Mouse (Mus musculus) mammary gland, adult 2 months (tissue): ENCODE data around the gene Tecpr2. TPM values are rescaled to one million over a fixed set of nuclear protein-coding genes. Genes with fewer than 3 reads are reported as not detected.

Source experiments
- polyA plus RNA-seq: library from polyadenylated mRNA; depleted of rRNA; stranded (reverse); fragments of >200 nt; gene quantifications from 2 replicates; pipeline ENCODE4 v1.2.3, GENCODE M21; 2012; ENCODE audit warnings: low replicate concordance; rRNA removed

Tecpr2 gene
- 5.2 and 6.7 TPM in 2 replicates for polyA plus RNA-seq

GRCm38 (mm10) chr12:110889036-110890020 lies at the start of gene Tecpr2, which contains the start of gene Cinp:
Tecpr2 (plus strand) TSS chr12:110889264.
Cinp (minus strand) TSS chr12:110889145.

GRCm38 (mm10) chr12:110840348-110841198 lies 48.5 kb upstream of the Tecpr2 start, which contains the start of gene Mok:
Mok (minus strand) TSS chr12:110840939.

GRCm38 (mm10) chr12:110850010-110850928 lies 38.8 kb upstream of the Tecpr2 start, which contains the start of gene Zfp839:
Zfp839 (plus strand) TSS chr12:110850253.

GRCm38 (mm10) chr12:110978607-110979406 lies 89.7 kb downstream of the Tecpr2 start, which contains the start of gene Ankrd9:
Ankrd9 (minus strand) TSS chr12:110979040.

Other genes with a start within 250 kb of the Tecpr2 start
- gene 1700001K19Rik, start 206.6 kb upstream of the Tecpr2 start, polyA plus RNA-seq: not detected in 2 replicates
- 44.8 and 93.5 TPM in 2 replicates for gene Hsp90aa1, start 186.5 kb upstream of the Tecpr2 start, polyA plus RNA-seq
- gene Wdr20, start 151.3 kb upstream of the Tecpr2 start, polyA plus RNA-seq: 13.8 and 20.1 TPM in 2 replicates
- 0.78 and 0.86 TPM in 2 replicates for gene Mok, start 48.3 kb upstream of the Tecpr2 start, polyA plus RNA-seq
- 4.8 and 4.9 TPM in 2 replicates for gene Zfp839, start 39.0 kb upstream of the Tecpr2 start, polyA plus RNA-seq
- gene Cinp, start 119 bp upstream of the Tecpr2 start, polyA plus RNA-seq: 45.8 and 46.9 TPM in 2 replicates
- gene Ankrd9, start 89.8 kb downstream of the Tecpr2 start, polyA plus RNA-seq: 34.4 and 62.4 TPM in 2 replicates
- 5.3 and 7.2 TPM in 2 replicates for gene Rcor1, start 150.1 kb downstream of the Tecpr2 start, polyA plus RNA-seq